Mouse (Mus musculus): ENCODE measurements at regions not wholly inside any gene's neighbourhood (a gene's known extent, or its start where the extent isn't known, plus 50 kb on each side); places are given as distances from the start of the nearest gene placed in this dataset.
A peak's percentile ranks its signal among the peaks of the same experiment; 100 is the strongest.

DNA sequence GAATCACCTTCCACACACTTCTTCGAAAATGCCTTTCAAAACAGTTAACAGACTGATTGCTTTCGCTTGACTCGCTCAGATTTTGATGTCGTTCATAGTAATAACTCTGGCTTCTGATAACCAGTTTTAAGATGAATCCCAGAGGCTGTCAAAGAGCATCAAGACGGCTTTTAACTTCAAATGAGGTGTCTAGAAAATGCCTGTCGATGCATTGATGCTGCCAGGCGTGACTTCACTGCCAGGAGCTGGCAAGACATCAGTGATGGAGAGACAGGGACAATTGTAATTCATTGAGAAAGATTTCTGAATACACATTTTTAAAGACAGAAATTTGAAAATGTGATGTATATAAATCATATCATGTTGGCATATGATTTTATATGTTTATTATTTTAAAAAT, 1649.9 kb upstream of the Pcdh20 start:
- DNase-seq: peak; percentile 27 to 69
